Mouse (Mus musculus) erythroblast, embryonic 14.5 days (primary cell): ENCODE data around the gene Ceacam13. TPM values are rescaled to one million over a fixed set of nuclear protein-coding genes. Genes with fewer than 3 reads are reported as not detected.
"Not testable (repeated sequence)": the region's sequence is repeated elsewhere in the genome, so short reads cannot be mapped to it uniquely, and the experiment has no call there.

Source experiments
- H3K27me3 ChIP-seq: 2 replicates; pipeline ENCODE4 v1.6.1; 2012; ENCODE audit warnings: inconsistent platforms; ENCODE audit not compliant: control insufficient read depth
- H3K36me3 ChIP-seq: 2 replicates; pipeline ENCODE4 v1.6.1; 2012; ENCODE audit warnings: mild to moderate bottlenecking, inconsistent platforms; ENCODE audit not compliant: control insufficient read depth
- H3K4me1 ChIP-seq: 2 replicates; pipeline ENCODE4 v1.6.1; 2012; ENCODE audit warnings: inconsistent platforms; ENCODE audit not compliant: control insufficient read depth
- H3K4me3 ChIP-seq: replicated peaks from 2 replicates; pipeline ENCODE3; 2012; ENCODE audit warnings: moderate library complexity, mild to moderate bottlenecking, inconsistent platforms
- H3K9me3 ChIP-seq: 2 replicates; pipeline ENCODE4 v1.6.1; 2012; ENCODE audit warnings: low read length, inconsistent platforms, mixed read lengths; ENCODE audit not compliant: control insufficient read depth
- GATA1 ChIP-seq: IDR thresholded peaks from 2 replicates; pipeline ENCODE4 v1.6.1; 2012; ENCODE audit warnings: low read length, inconsistent platforms, mixed read lengths
- TAL1 ChIP-seq: IDR thresholded peaks from 3 replicates; pipeline ENCODE4 v1.6.1; 2012; ENCODE audit warnings: low read length, inconsistent platforms, mixed read lengths
- polyA plus RNA-seq: library from polyadenylated mRNA; stranded (reverse); fragments of >175 nt; gene quantifications from 2 replicates; pipeline ENCODE4 v1.2.3, GENCODE M21; 2012

The Ceacam13 gene
- 0.04 TPM in 1 of 2 replicates, not detected in the other for polyA plus RNA-seq

- no peak for TF ChIP-seq TAL1
- no peak for TF ChIP-seq GATA1
- H3K27me3 ChIP-seq: no peaks in the 10 kb centered on the region
- H3K36me3 ChIP-seq: no peaks in the 10 kb centered on the region
- no peaks in the 10 kb centered on the region for H3K4me1 ChIP-seq
- H3K9me3 ChIP-seq: peaks cover 6% of the 10 kb centered on the region
- H3K4me3 ChIP-seq: no peak within 1 kb of the TSS
Measured at GRCm38 (mm10) chr7:18009589-18009988, at the start of gene Ceacam13. Ceacam13 (plus strand) TSS chr7:18009889.

GRCm38 (mm10) chr7:17971824-17972223, 37.9 kb upstream of the Ceacam13 start, which contains the start of gene Ceacam11:
Ceacam11 (plus strand) TSS chr7:17972124.
- Histone ChIP-seq H3K9me3 (peaks cover 6% of the 10 kb centered on the region; the same call in 1 of the 2 replicates), H3K4me1 (no peaks in the 10 kb centered on the region), H3K36me3 (no peaks in the 10 kb centered on the region), H3K27me3 (no peaks in the 10 kb centered on the region), H3K4me3 (no peak within 1 kb of the TSS)
- no peak for TF ChIP-seq TAL1
- TF ChIP-seq GATA1: no peak

GRCm38 (mm10) chr7:18001131-18001530, 8.6 kb upstream of the Ceacam13 start:
- H3K36me3 ChIP-seq, H3K4me3 ChIP-seq, H3K4me1 ChIP-seq, H3K27me3 ChIP-seq, H3K9me3 ChIP-seq: not testable (repeated sequence)

- TF ChIP-seq TAL1 (no peak), GATA1 (no peak)
- Histone ChIP-seq H3K4me3 (no peak within 1 kb of the TSS), H3K36me3 (no peaks in the 10 kb centered on the region), H3K9me3 (peaks cover 7% of the 10 kb centered on the region), H3K27me3 (no peaks in the 10 kb centered on the region), H3K4me1 (no peaks in the 10 kb centered on the region)
Measured at GRCm38 (mm10) chr7:18065629-18066028, 55.9 kb downstream of the Ceacam13 start, which contains the start of gene Ceacam12. Ceacam12 (plus strand) TSS chr7:18065929.

Other genes starting within 250 kb of the Ceacam13 start
- gene Ceacam14, start 197.3 kb upstream of the Ceacam13 start, polyA plus RNA-seq: not detected in 2 replicates
- not detected in 2 replicates for gene Gm5155, start 138.1 kb upstream of the Ceacam13 start, polyA plus RNA-seq
- not detected in 2 replicates for gene Ceacam11, start 37.8 kb upstream of the Ceacam13 start, polyA plus RNA-seq
- gene Ceacam12, start 56.0 kb downstream of the Ceacam13 start, polyA plus RNA-seq: not detected in 2 replicates
- not detected in 2 replicates for gene Igfl3, start 166.6 kb downstream of the Ceacam13 start, polyA plus RNA-seq
- gene Mill1, start 235.5 kb downstream of the Ceacam13 start, polyA plus RNA-seq: not detected in 2 replicates